Mouse (Mus musculus): ENCODE measurements at regions not wholly inside any gene's neighbourhood (a gene's known extent, or its start where the extent isn't known, plus 50 kb on each side); places are given as distances from the start of the nearest gene placed in this dataset.
"Not testable (repeated sequence)": the region's sequence is repeated elsewhere in the genome, so short reads cannot be mapped to it uniquely, and the experiment has no call there.

- H3K9me3 ChIP-seq (replicated peaks; ENCODE audit: insufficient read depth, low read length); H3K27ac ChIP-seq (ENCODE audit: control insufficient read depth, low read depth, low read length); H3K36me3 ChIP-seq (ENCODE audit: control insufficient read depth in 1 of 2, insufficient read depth in 2 of 2, low read length in 2 of 2); H3K27me3 ChIP-seq (ENCODE audit: control insufficient read depth in 1 of 2, insufficient read depth in 2 of 2, low read length in 2 of 2); H3K79me2 ChIP-seq (ENCODE audit: control insufficient read depth, insufficient read depth, low read length, poor library complexity); H3K4me3 ChIP-seq (ENCODE audit: control insufficient read depth in 1 of 2, insufficient read depth in 1 of 2, low read depth in 2 of 2, low read length in 2 of 2); H3K9ac ChIP-seq (ENCODE audit: control insufficient read depth, low read depth, low read length, poor library complexity, severe bottlenecking); H3K4me1 ChIP-seq (ENCODE audit: control insufficient read depth in 1 of 2, insufficient read depth in 2 of 2, low read length in 2 of 2): not testable (repeated sequence)
- DNase-seq (ENCODE audit: low read depth, low spot score), result peak; percentile 3
- peak; percentile 10; the same call in 1 of the 2 replicates for TF ChIP-seq SMC3 (IDR thresholded peaks at IDR 0.05; ENCODE audit: low read depth, low read length)
Measured at GRCm38 (mm10) chr13:52252726-52253125, 278.4 kb downstream of the Diras2 start.

- peak; percentile 52 for DNase-seq (ENCODE audit: low read depth, low spot score)
- Histone ChIP-seq H3K27ac (ENCODE audit: control insufficient read depth, low read depth, low read length) (no peak overlapping the region), H3K36me3 (ENCODE audit: control insufficient read depth in 1 of 2, insufficient read depth in 2 of 2, low read length in 2 of 2) (no peaks in the 10 kb centered on the region), H3K4me1 (ENCODE audit: control insufficient read depth in 1 of 2, insufficient read depth in 2 of 2, low read length in 2 of 2) (no peaks in the 10 kb centered on the region), H3K9ac (ENCODE audit: control insufficient read depth, low read depth, low read length, poor library complexity, severe bottlenecking) (no peak overlapping the region), H3K9me3 (replicated peaks; ENCODE audit: insufficient read depth, low read length) (no peaks in the 10 kb centered on the region), H3K27me3 (ENCODE audit: control insufficient read depth in 1 of 2, insufficient read depth in 2 of 2, low read length in 2 of 2) (no peaks in the 10 kb centered on the region), H3K79me2 (ENCODE audit: control insufficient read depth, insufficient read depth, low read length, poor library complexity) (no peaks in the 10 kb centered on the region), H3K4me3 (ENCODE audit: control insufficient read depth in 1 of 2, insufficient read depth in 1 of 2, low read depth in 2 of 2, low read length in 2 of 2) (no peak overlapping the region)
- TF ChIP-seq TAL1 (IDR thresholded peaks at IDR 0.05; ENCODE audit: low read length) (no peak), BHLHE40 (IDR thresholded peaks at IDR 0.05; ENCODE audit: borderline replicate concordance, low read depth, low read length) (no peak), ETS1 (IDR thresholded peaks at IDR 0.05; ENCODE audit: low read depth, low read length) (no peak), CTCF (IDR thresholded peaks at IDR 0.05 in 2 of 3, conservative IDR thresholded peaks at IDR 0.05 in 1 of 3; ENCODE audit: control insufficient read depth in 1 of 3, insufficient read depth in 1 of 3, low read depth in 2 of 3, low read length in 3 of 3, poor library complexity in 1 of 3, severe bottlenecking in 1 of 3) (peak; percentile 57 to 84 (median 81)), ZC3H11A (IDR thresholded peaks at IDR 0.05; ENCODE audit: low read depth, low read length) (peak; percentile 68), USF1 (IDR thresholded peaks at IDR 0.05; ENCODE audit: low read depth, low read length) (peak; percentile 33; the same call in 1 of the 2 replicates), SMC3 (IDR thresholded peaks at IDR 0.05; ENCODE audit: low read depth, low read length) (peak; percentile 74), ZMIZ1 (IDR thresholded peaks at IDR 0.05; ENCODE audit: low read depth, low read length) (no peak), RAD21 (IDR thresholded peaks at IDR 0.05; ENCODE audit: low read depth, low read length) (peak; percentile 82), MAX (IDR thresholded peaks at IDR 0.05; ENCODE audit: low read length) (peak; percentile 52; the same call in 1 of the 2 replicates), MYC (IDR thresholded peaks at IDR 0.05; ENCODE audit: low read depth, low read length) (peak; percentile 83)
Measured at GRCm38 (mm10) chr13:52253138-52253537, 277.9 kb downstream of the Diras2 start.

GRCm38 (mm10) chr13:52254185-52254584 lies 276.9 kb downstream of the Diras2 start:
- DNase-seq (ENCODE audit: low read depth, low spot score), result peak; percentile 62
- Histone ChIP-seq H3K9me3 (replicated peaks; ENCODE audit: insufficient read depth, low read length) (no peaks in the 10 kb centered on the region), H3K9ac (ENCODE audit: control insufficient read depth, low read depth, low read length, poor library complexity, severe bottlenecking) (no peak overlapping the region), H3K4me3 (ENCODE audit: control insufficient read depth in 1 of 2, insufficient read depth in 1 of 2, low read depth in 2 of 2, low read length in 2 of 2) (no peak overlapping the region), H3K79me2 (ENCODE audit: control insufficient read depth, insufficient read depth, low read length, poor library complexity) (no peaks in the 10 kb centered on the region), H3K36me3 (ENCODE audit: control insufficient read depth in 1 of 2, insufficient read depth in 2 of 2, low read length in 2 of 2) (no peaks in the 10 kb centered on the region), H3K27me3 (ENCODE audit: control insufficient read depth in 1 of 2, insufficient read depth in 2 of 2, low read length in 2 of 2) (no peaks in the 10 kb centered on the region), H3K4me1 (ENCODE audit: control insufficient read depth in 1 of 2, insufficient read depth in 2 of 2, low read length in 2 of 2) (no peaks in the 10 kb centered on the region), H3K27ac (ENCODE audit: control insufficient read depth, low read depth, low read length) (no peak overlapping the region)
- TF ChIP-seq ZC3H11A (IDR thresholded peaks at IDR 0.05; ENCODE audit: low read depth, low read length) (peak; percentile 57), MXI1 (IDR thresholded peaks at IDR 0.05; ENCODE audit: low read depth, low read length) (no peak), UBTF (IDR thresholded peaks at IDR 0.05; ENCODE audit: borderline replicate concordance, insufficient read depth, low read depth, low read length) (no peak), RCOR1 (IDR thresholded peaks at IDR 0.05; ENCODE audit: low read depth, low read length) (no peak), TBP (IDR thresholded peaks at IDR 0.05; ENCODE audit: low read depth, low read length) (no peak), CHD2 (IDR thresholded peaks at IDR 0.05; ENCODE audit: low read length) (no peak), CHD1 (IDR thresholded peaks at IDR 0.05; ENCODE audit: low read depth, low read length) (no peak), SIN3A (IDR thresholded peaks at IDR 0.05; ENCODE audit: low read length) (no peak), BHLHE40 (IDR thresholded peaks at IDR 0.05; ENCODE audit: borderline replicate concordance, low read depth, low read length) (no peak), RAD21 (IDR thresholded peaks at IDR 0.05; ENCODE audit: low read depth, low read length) (peak; percentile 81), USF1 (IDR thresholded peaks at IDR 0.05; ENCODE audit: low read depth, low read length) (no peak), JUND (IDR thresholded peaks at IDR 0.05; ENCODE audit: low read depth, low read length) (no peak), HCFC1 (IDR thresholded peaks at IDR 0.05; ENCODE audit: low read depth, low read length) (no peak), CTCF (IDR thresholded peaks at IDR 0.05 in 2 of 3, conservative IDR thresholded peaks at IDR 0.05 in 1 of 3; ENCODE audit: control insufficient read depth in 1 of 3, insufficient read depth in 1 of 3, low read depth in 2 of 3, low read length in 3 of 3, poor library complexity in 1 of 3, severe bottlenecking in 1 of 3) (peak; percentile 40 to 75 (median 49)), SMC3 (IDR thresholded peaks at IDR 0.05; ENCODE audit: low read depth, low read length) (peak; percentile 76), GATA1 (IDR thresholded peaks at IDR 0.05; ENCODE audit: low read depth, low read length) (no peak), ZNF384 (IDR thresholded peaks at IDR 0.05; ENCODE audit: low read depth, low read length) (peak; percentile 81), ELF1 (IDR thresholded peaks at IDR 0.05; ENCODE audit: low read depth, low read length) (no peak)

All from MEL (cell line).